20 mouse cellular contexts compared by ENCODE assay signal in the genomic region with DNA sequence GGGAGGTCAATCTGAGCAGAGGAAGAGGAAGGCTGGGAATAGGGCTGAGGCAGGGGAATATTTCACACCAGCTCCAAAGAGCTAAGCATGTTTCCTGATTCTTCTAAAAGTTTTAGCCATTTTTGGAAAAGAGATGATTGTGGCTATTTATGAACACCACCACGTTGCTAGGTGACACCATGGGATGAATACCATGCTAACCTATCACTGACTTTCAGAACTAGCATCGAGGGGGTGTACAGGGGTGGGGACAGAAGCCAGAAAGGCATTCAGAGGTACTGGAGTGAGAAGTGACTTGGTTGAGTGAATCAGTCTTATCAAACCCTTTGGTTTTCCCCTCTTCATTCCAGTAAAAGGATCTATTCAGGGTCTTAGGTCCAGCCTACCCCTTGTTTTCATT.
"Had no signal": no experiment of that assay in that cellular context is flagged by ENCODE, and none has a peak within 500 bp of the region (broad histone marks: within the 10 kb centered on the region; RNA-seq: fewer than 3 reads in every experiment).

No protein-coding gene starts in this region.

- DNase-seq: kidney, adult 2 months; kidney, postnatal 36 days; liver; lung, adult 18-20 months; lung, postnatal 10 days; lung, postnatal 36 days; right cerebral cortex, postnatal 4 days; thymus, adult 2 months; thymus, postnatal 25 days had no signal

- H3K4me3 ChIP-seq: limb, embryonic 10.5 days; limb, embryonic 13.5 days; liver, embryonic 12.5 days; liver, embryonic 15.5 days; lung, embryonic 15.5 days; midbrain, embryonic 12.5 days; midbrain, embryonic 15.5 days; neural tube, embryonic 12.5 days; neural tube, embryonic 15.5 days had no signal

- H3K36me3 ChIP-seq: limb, embryonic 10.5 days; limb, embryonic 13.5 days; liver, embryonic 12.5 days; liver, embryonic 15.5 days; lung, embryonic 15.5 days; midbrain, embryonic 12.5 days; midbrain, embryonic 15.5 days; neural tube, embryonic 12.5 days; neural tube, embryonic 15.5 days had no signal

- H3K27me3 ChIP-seq: limb, embryonic 13.5 days; liver, embryonic 12.5 days; liver, embryonic 15.5 days; lung, embryonic 15.5 days; midbrain, embryonic 12.5 days; midbrain, embryonic 15.5 days; neural tube, embryonic 12.5 days; neural tube, embryonic 15.5 days had no signal

- H3K4me2 ChIP-seq: limb, embryonic 13.5 days; liver, embryonic 12.5 days; liver, embryonic 15.5 days; lung, embryonic 15.5 days; midbrain, embryonic 12.5 days; midbrain, embryonic 15.5 days; neural tube, embryonic 12.5 days; neural tube, embryonic 15.5 days had no signal

- H3K27ac ChIP-seq: limb, embryonic 10.5 days; limb, embryonic 13.5 days; liver, embryonic 12.5 days; liver, embryonic 15.5 days; lung, embryonic 15.5 days; midbrain, embryonic 12.5 days; midbrain, embryonic 15.5 days; neural tube, embryonic 12.5 days; neural tube, embryonic 15.5 days; stomach, postnatal 0 days had no signal

- H3K9ac ChIP-seq: limb, embryonic 13.5 days; liver, embryonic 12.5 days; liver, embryonic 15.5 days; lung, embryonic 15.5 days; midbrain, embryonic 12.5 days; midbrain, embryonic 15.5 days; neural tube, embryonic 12.5 days; neural tube, embryonic 15.5 days had no signal

- H3K4me1 ChIP-seq: liver, embryonic 12.5 days; liver, embryonic 15.5 days; midbrain, embryonic 15.5 days had no signal

- ATAC-seq: intestine, postnatal 0 days; liver, embryonic 12.5 days; midbrain, embryonic 15.5 days had no signal

- H3K9me3 ChIP-seq: limb, embryonic 10.5 days; limb, embryonic 13.5 days; liver, embryonic 12.5 days; liver, embryonic 15.5 days; lung, embryonic 15.5 days; midbrain, embryonic 12.5 days; midbrain, embryonic 15.5 days; neural tube, embryonic 12.5 days; neural tube, embryonic 15.5 days had no signal
